Mouse (Mus musculus): ENCODE measurements around the gene Atp2b1.

- no peak for TF ChIP-seq CTCF (IDR thresholded peaks at IDR 0.05)
- no peak for TF ChIP-seq POLR2A (IDR thresholded peaks at IDR 0.05; ENCODE audit: insufficient read depth, low read depth, low read length)
Observed at GRCm38 (mm10) chr10:99040171-99040570, 126.0 kb downstream of the Atp2b1 start.
